Mouse (Mus musculus) cerebellum, adult 2 months (tissue): ENCODE results near the gene Ccm2l.

Experiments used
- CTCF ChIP-seq: fragments of 200-500 bp; IDR thresholded peaks from 2 replicates; pipeline ENCODE4 v1.5.1; 2011; ENCODE audit warnings: low read depth, mild to moderate bottlenecking, control low read depth, low read length, moderate library complexity, borderline replicate concordance; ENCODE audit not compliant: insufficient read depth
- POLR2A ChIP-seq: fragments of 200-500 bp; IDR thresholded peaks from 2 replicates; pipeline ENCODE4 v1.6.1; 2011; ENCODE audit warnings: low read length, control low read depth, borderline replicate concordance; ENCODE audit not compliant: insufficient read depth

DNA sequence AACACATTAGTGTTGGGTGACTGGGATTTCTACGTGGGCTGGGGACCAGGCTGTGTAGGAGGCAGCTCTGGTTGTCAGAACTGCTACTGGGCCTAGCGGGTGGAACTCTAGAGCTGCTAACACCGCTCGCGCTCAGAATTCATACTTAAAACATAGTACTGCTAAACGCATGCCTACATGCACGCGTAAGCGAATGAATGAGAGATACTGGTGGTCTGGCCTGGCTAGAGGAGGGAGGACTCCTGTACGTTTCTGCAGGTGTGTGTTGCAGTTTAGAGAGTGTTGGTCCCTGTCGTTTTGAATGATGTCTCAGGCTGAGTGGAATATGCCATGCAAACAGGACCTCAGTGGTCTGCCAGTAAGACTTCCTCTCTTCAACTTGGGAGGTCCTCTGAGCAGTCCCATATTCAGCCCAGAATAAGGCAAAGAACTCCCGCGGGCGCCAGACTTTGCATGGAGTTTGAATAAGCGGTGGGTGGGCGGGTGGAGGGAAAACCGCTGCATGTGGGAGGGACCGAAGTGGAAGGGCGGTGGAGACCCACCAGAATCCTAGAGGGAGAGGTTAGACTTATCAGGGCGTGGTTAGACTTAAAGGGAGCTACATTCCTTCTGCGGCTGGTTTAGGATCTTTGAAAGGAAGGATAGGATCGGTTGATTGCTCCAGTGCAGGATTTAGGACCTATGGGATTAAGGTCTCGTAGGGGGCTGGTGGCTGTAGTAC, 41.5 kb downstream of the Ccm2l start:
- TF ChIP-seq CTCF (no peak), POLR2A (no peak)
